Mouse (Mus musculus): ENCODE data around the gene Ahsa1. TPM values are rescaled to one million over a fixed set of nuclear protein-coding genes. Genes with fewer than 3 reads are reported as not detected.
"Not testable (repeated sequence)": the region's sequence is repeated elsewhere in the genome, so short reads cannot be mapped to it uniquely, and the experiment has no call there.

Gene Ahsa1
- 175 to 197 TPM (median 181 TPM) in 3 replicates for total RNA-seq (2017)

GRCm38 (mm10) chr12:87266108-87266826 is at the start of gene Ahsa1, which contains the start of gene Vipas39:
TSS of gene Ahsa1 (plus strand) at chr12:87266479.
TSS of gene Vipas39 (minus strand) at chr12:87266256.
- peak; percentile 97 for ATAC-seq (replicated peaks; ENCODE audit: insufficient number of reproducible peaks, low FRiP score, low TSS enrichment, poor library complexity, severe bottlenecking)

- ATAC-seq (replicated peaks; ENCODE audit: insufficient number of reproducible peaks, low FRiP score, low TSS enrichment, poor library complexity, severe bottlenecking) = no peak
These were observed 48.7 kb upstream of the Ahsa1 start for GRCm38 (mm10) chr12:87217596-87217995.

- ATAC-seq (replicated peaks; ENCODE audit: insufficient number of reproducible peaks, low FRiP score, low TSS enrichment, poor library complexity, severe bottlenecking) = no peak
These were observed 46.9 kb upstream of the Ahsa1 start for GRCm38 (mm10) chr12:87219362-87219761.

- ATAC-seq (replicated peaks; ENCODE audit: insufficient number of reproducible peaks, low FRiP score, low TSS enrichment, poor library complexity, severe bottlenecking) = no peak
These were observed 41.3 kb upstream of the Ahsa1 start for GRCm38 (mm10) chr12:87224950-87225349.

- no peak for ATAC-seq (replicated peaks; ENCODE audit: insufficient number of reproducible peaks, low FRiP score, low TSS enrichment, poor library complexity, severe bottlenecking)
These were observed 39.5 kb upstream of the Ahsa1 start for GRCm38 (mm10) chr12:87226801-87227200.

- ATAC-seq (replicated peaks; ENCODE audit: insufficient number of reproducible peaks, low FRiP score, low TSS enrichment, poor library complexity, severe bottlenecking) = no peak
These were observed 36.6 kb upstream of the Ahsa1 start for GRCm38 (mm10) chr12:87229633-87230032.

- ATAC-seq (replicated peaks; ENCODE audit: insufficient number of reproducible peaks, low FRiP score, low TSS enrichment, poor library complexity, severe bottlenecking) = no peak
These were observed 35.8 kb upstream of the Ahsa1 start for GRCm38 (mm10) chr12:87230379-87230895.

GRCm38 (mm10) chr12:87236882-87237483 is 29.3 kb upstream of the Ahsa1 start:
- ATAC-seq (replicated peaks; ENCODE audit: insufficient number of reproducible peaks, low FRiP score, low TSS enrichment, poor library complexity, severe bottlenecking) = no peak

- no peak for ATAC-seq (replicated peaks; ENCODE audit: insufficient number of reproducible peaks, low FRiP score, low TSS enrichment, poor library complexity, severe bottlenecking)
These were observed 27.6 kb upstream of the Ahsa1 start, which contains the start of gene Noxred1 for GRCm38 (mm10) chr12:87238632-87239031. TSS of gene Noxred1 (minus strand) at chr12:87238732.

GRCm38 (mm10) chr12:87250161-87250560 is 16.1 kb upstream of the Ahsa1 start:
- ATAC-seq (replicated peaks; ENCODE audit: insufficient number of reproducible peaks, low FRiP score, low TSS enrichment, poor library complexity, severe bottlenecking) = no peak

- ATAC-seq (replicated peaks; ENCODE audit: insufficient number of reproducible peaks, low FRiP score, low TSS enrichment, poor library complexity, severe bottlenecking) = no peak
These were observed 12.4 kb upstream of the Ahsa1 start for GRCm38 (mm10) chr12:87253878-87254277.

GRCm38 (mm10) chr12:87256629-87257028 is 9.7 kb upstream of the Ahsa1 start:
- no peak for ATAC-seq (replicated peaks; ENCODE audit: insufficient number of reproducible peaks, low FRiP score, low TSS enrichment, poor library complexity, severe bottlenecking)

GRCm38 (mm10) chr12:87260562-87260961 is 5.7 kb upstream of the Ahsa1 start:
- ATAC-seq (replicated peaks; ENCODE audit: insufficient number of reproducible peaks, low FRiP score, low TSS enrichment, poor library complexity, severe bottlenecking) = no peak

- no peak for ATAC-seq (replicated peaks; ENCODE audit: insufficient number of reproducible peaks, low FRiP score, low TSS enrichment, poor library complexity, severe bottlenecking)
These were observed 835 bp upstream of the Ahsa1 start for GRCm38 (mm10) chr12:87265444-87265843.

GRCm38 (mm10) chr12:87266827-87267603 is 736 bp downstream of the Ahsa1 start:
- ATAC-seq (replicated peaks; ENCODE audit: insufficient number of reproducible peaks, low FRiP score, low TSS enrichment, poor library complexity, severe bottlenecking) = peak; percentile 20; the same call in 1 of the 2 replicates

- ATAC-seq (replicated peaks; ENCODE audit: insufficient number of reproducible peaks, low FRiP score, low TSS enrichment, poor library complexity, severe bottlenecking) = no peak
These were observed 1.4 kb downstream of the Ahsa1 start for GRCm38 (mm10) chr12:87267682-87268081.

GRCm38 (mm10) chr12:87274853-87275831 is 8.9 kb downstream of the Ahsa1 start:
- ATAC-seq (replicated peaks; ENCODE audit: insufficient number of reproducible peaks, low FRiP score, low TSS enrichment, poor library complexity, severe bottlenecking) = peak; percentile 27; the same call in 1 of the 2 replicates

GRCm38 (mm10) chr12:87277251-87277650 is 11.0 kb downstream of the Ahsa1 start:
- ATAC-seq (replicated peaks; ENCODE audit: insufficient number of reproducible peaks, low FRiP score, low TSS enrichment, poor library complexity, severe bottlenecking) = not testable (repeated sequence)
